Mouse (Mus musculus): ENCODE measurements at regions not wholly inside any gene's neighbourhood (a gene's known extent, or its start where the extent isn't known, plus 50 kb on each side); places are given as distances from the start of the nearest gene placed in this dataset.
"Not testable (repeated sequence)": the region's sequence is repeated elsewhere in the genome, so short reads cannot be mapped to it uniquely, and the experiment has no call there.

GRCm38 (mm10) chr8:8978969-8979368 lies 288.6 kb upstream of the Arglu1 start:
- no peak for DNase-seq (ENCODE audit: low spot score in 2 of 2)

- DNase-seq (ENCODE audit: low spot score in 2 of 2) = no peak
Measured at GRCm38 (mm10) chr8:8973769-8974168, 283.4 kb upstream of the Arglu1 start.

GRCm38 (mm10) chr8:8973334-8973733 lies 283.0 kb upstream of the Arglu1 start:
- DNase-seq (ENCODE audit: low spot score in 2 of 2) = no peak

- DNase-seq (ENCODE audit: low spot score in 2 of 2) = no peak
Measured at GRCm38 (mm10) chr8:8970776-8971175, 280.5 kb upstream of the Arglu1 start.

- no peak for DNase-seq (ENCODE audit: low spot score in 2 of 2)
Measured at GRCm38 (mm10) chr8:8970346-8970745, 280.0 kb upstream of the Arglu1 start.

GRCm38 (mm10) chr8:8969112-8969950 lies 279.0 kb upstream of the Arglu1 start:
- no peak for DNase-seq (ENCODE audit: low spot score in 2 of 2)

- DNase-seq (ENCODE audit: low spot score in 2 of 2) = no peak
Measured at GRCm38 (mm10) chr8:8966658-8967048, 276.3 kb upstream of the Arglu1 start.

GRCm38 (mm10) chr8:8965983-8966657 lies 275.8 kb upstream of the Arglu1 start:
- DNase-seq (ENCODE audit: low spot score in 2 of 2) = no peak

- no peak for DNase-seq (ENCODE audit: low spot score in 2 of 2)
Measured at GRCm38 (mm10) chr8:8960221-8960620, 269.9 kb upstream of the Arglu1 start.

GRCm38 (mm10) chr8:8959787-8960093 lies 269.4 kb upstream of the Arglu1 start:
- DNase-seq (ENCODE audit: low spot score in 2 of 2) = no peak

GRCm38 (mm10) chr8:8959021-8959786 lies 268.9 kb upstream of the Arglu1 start:
- no peak for DNase-seq (ENCODE audit: low spot score in 2 of 2)

GRCm38 (mm10) chr8:8958140-8958539 lies 267.8 kb upstream of the Arglu1 start:
- DNase-seq (ENCODE audit: low spot score in 2 of 2) = not testable (repeated sequence)

- no peak for DNase-seq (ENCODE audit: low spot score in 2 of 2)
Measured at GRCm38 (mm10) chr8:8952212-8952611, 261.9 kb upstream of the Arglu1 start.

- no peak for DNase-seq (ENCODE audit: low spot score in 2 of 2)
Measured at GRCm38 (mm10) chr8:8951186-8951585, 260.9 kb upstream of the Arglu1 start.

- DNase-seq (ENCODE audit: low spot score in 2 of 2) = no peak
Measured at GRCm38 (mm10) chr8:8947516-8948161, 257.3 kb upstream of the Arglu1 start.

- DNase-seq (ENCODE audit: low spot score in 2 of 2) = no peak
Measured at GRCm38 (mm10) chr8:8942991-8943390, 252.7 kb upstream of the Arglu1 start.

GRCm38 (mm10) chr8:8940899-8941298 lies 250.6 kb upstream of the Arglu1 start:
- no peak for DNase-seq (ENCODE audit: low spot score in 2 of 2)

- no peak for DNase-seq (ENCODE audit: low spot score in 2 of 2)
Measured at GRCm38 (mm10) chr8:8938536-8938935, 248.2 kb upstream of the Arglu1 start.

GRCm38 (mm10) chr8:8932466-8932865 lies 242.1 kb upstream of the Arglu1 start:
- DNase-seq (ENCODE audit: low spot score in 2 of 2) = no peak

- DNase-seq (ENCODE audit: low spot score in 2 of 2) = no peak
Measured at GRCm38 (mm10) chr8:8931746-8932145, 241.4 kb upstream of the Arglu1 start.

GRCm38 (mm10) chr8:8928074-8928862 lies 237.9 kb upstream of the Arglu1 start:
- DNase-seq (ENCODE audit: low spot score in 2 of 2) = no peak
